Mouse (Mus musculus) MEL (cell line): ENCODE data around the gene Olfr624. TPM values are rescaled to one million over a fixed set of nuclear protein-coding genes. Genes with fewer than 3 reads are reported as not detected.

Experiments
- DNase-seq: peaks from one replicate; pipeline ENCODE4 v3.0.0; 2011; ENCODE audit warnings: low read depth, low spot score
- H3K27ac ChIP-seq: 2 replicates; pipeline ENCODE4 v1.5.1; 2012; ENCODE audit warnings: low read depth, mild to moderate bottlenecking, control low read depth, low read length, moderate library complexity; ENCODE audit not compliant: control insufficient read depth
- H3K27me3 ChIP-seq, 2 experiments: fragments of 150-350 bp in 1 of 2; sonication (generic) in 1 of 2; 2 replicates each; pipeline ENCODE4 v1.6.1; 2012; ENCODE audit warnings: low read length in 2 of 2, mild to moderate bottlenecking in 2 of 2, improper control_type of control experiment in 1 of 2, moderate library complexity in 1 of 2; ENCODE audit not compliant: insufficient read depth in 2 of 2, control insufficient read depth in 1 of 2
- H3K36me3 ChIP-seq, 2 experiments: 2 replicates each; pipeline ENCODE4 v1.6.1; 2012 to 2014; ENCODE audit warnings: low read length in 2 of 2, improper control_type of control experiment in 1 of 2, inconsistent platforms in 1 of 2, mild to moderate bottlenecking in 1 of 2; ENCODE audit not compliant: insufficient read depth in 2 of 2, control insufficient read depth in 1 of 2
- H3K4me1 ChIP-seq, 2 experiments: fragments of 150-350 bp in 1 of 2; sonication (generic) in 1 of 2; 2 replicates each; pipeline ENCODE4 v1.6.1; 2012; ENCODE audit warnings: low read length in 2 of 2, improper control_type of control experiment in 1 of 2, mild to moderate bottlenecking in 1 of 2; ENCODE audit not compliant: insufficient read depth in 2 of 2, control insufficient read depth in 1 of 2
- H3K4me3 ChIP-seq, 2 experiments: fragments of 150-350 bp in 1 of 2; sonication (generic) in 1 of 2; 2 replicates each; pipeline ENCODE4 v1.5.1; 2012; ENCODE audit warnings: low read depth in 2 of 2, low read length in 2 of 2, mild to moderate bottlenecking in 2 of 2, moderate library complexity in 2 of 2, control low read depth in 1 of 2, improper control_type of control experiment in 1 of 2; ENCODE audit not compliant: control insufficient read depth in 1 of 2, insufficient read depth in 1 of 2
- H3K79me2 ChIP-seq: 2 replicates; pipeline ENCODE4 v1.6.1; 2012; ENCODE audit warnings: mild to moderate bottlenecking, low read length, moderate library complexity; ENCODE audit not compliant: control insufficient read depth, poor library complexity, insufficient read depth
- H3K9ac ChIP-seq: 2 replicates; pipeline ENCODE4 v1.6.1; 2012; ENCODE audit warnings: low read depth, mild to moderate bottlenecking, control low read depth, low read length, moderate library complexity; ENCODE audit not compliant: control insufficient read depth, poor library complexity, severe bottlenecking
- H3K9me3 ChIP-seq: fragments of 150-350 bp; sonication (generic); replicated peaks from 2 replicates; pipeline ENCODE4 v1.6.1; 2012; ENCODE audit warnings: mild to moderate bottlenecking, low read length, improper control_type of control experiment, moderate library complexity; ENCODE audit not compliant: insufficient read depth
- CHD1 ChIP-seq: IDR thresholded peaks from 2 replicates; pipeline ENCODE4 v1.6.1; 2012; ENCODE audit warnings: low read depth, mild to moderate bottlenecking, inconsistent platforms, low read length, improper control_type of control experiment
- CHD2 ChIP-seq: IDR thresholded peaks from 2 replicates; pipeline ENCODE4 v1.6.1; 2011; ENCODE audit warnings: low read length, improper control_type of control experiment
- E2F4 ChIP-seq: IDR thresholded peaks from 2 replicates; pipeline ENCODE4 v1.6.1; 2011; ENCODE audit warnings: low read depth, low read length, improper control_type of control experiment, borderline replicate concordance
- ELF1 ChIP-seq: IDR thresholded peaks from 2 replicates; pipeline ENCODE4 v1.6.1; 2014; ENCODE audit warnings: low read depth, mild to moderate bottlenecking, inconsistent platforms, low read length, improper control_type of control experiment, moderate library complexity
- EP300 ChIP-seq, 2 experiments: IDR thresholded peaks; 2 replicates each; pipeline ENCODE4 v1.6.1; 2011; ENCODE audit warnings: improper control_type of control experiment in 2 of 2, low read length in 2 of 2, low read depth in 1 of 2, mild to moderate bottlenecking in 1 of 2
- GABPA ChIP-seq: IDR thresholded peaks from 2 replicates; pipeline ENCODE4 v1.6.1; 2012; ENCODE audit warnings: low read depth, mild to moderate bottlenecking, inconsistent platforms, low read length, improper control_type of control experiment, moderate library complexity
- HCFC1 ChIP-seq: IDR thresholded peaks from 2 replicates; pipeline ENCODE4 v1.6.1; 2012; ENCODE audit warnings: low read depth, mild to moderate bottlenecking, inconsistent platforms, low read length, improper control_type of control experiment, moderate library complexity
- JUND ChIP-seq: IDR thresholded peaks from 2 replicates; pipeline ENCODE4 v1.6.1; 2011; ENCODE audit warnings: low read depth, mild to moderate bottlenecking, improper control_type of control experiment, low read length
- KAT2A ChIP-seq: conservative IDR thresholded peaks from 2 replicates; pipeline ENCODE4 v1.6.1; 2012; ENCODE audit warnings: low read depth, low read length, improper control_type of control experiment, inconsistent platforms
- MAFK ChIP-seq: IDR thresholded peaks from 2 replicates; pipeline ENCODE4 v1.6.1; 2011; ENCODE audit warnings: low read depth, mild to moderate bottlenecking, low read length, improper control_type of control experiment, borderline replicate concordance
- MXI1 ChIP-seq: IDR thresholded peaks from 2 replicates; pipeline ENCODE4 v1.6.1; 2011; ENCODE audit warnings: mild to moderate bottlenecking, low read depth, low read length, improper control_type of control experiment
- MYB ChIP-seq: IDR thresholded peaks from 2 replicates; pipeline ENCODE4 v1.6.1; 2011; ENCODE audit warnings: mild to moderate bottlenecking, low read depth, low read length, improper control_type of control experiment
- MYC ChIP-seq: IDR thresholded peaks from 2 replicates; pipeline ENCODE4 v1.6.1; 2011; ENCODE audit warnings: low read depth, mild to moderate bottlenecking, low read length, improper control_type of control experiment, moderate library complexity
- POLR2AphosphoS2 ChIP-seq: IDR thresholded peaks from 2 replicates; pipeline ENCODE4 v1.6.1; 2011; ENCODE audit warnings: low read length, improper control_type of control experiment
- POLR2AphosphoS5 ChIP-seq: IDR thresholded peaks from 2 replicates; pipeline ENCODE4 v1.6.1; 2012; ENCODE audit warnings: low read depth, borderline replicate concordance, mild to moderate bottlenecking, inconsistent platforms, low read length, moderate library complexity, mixed read lengths
- RCOR1 ChIP-seq: IDR thresholded peaks from 2 replicates; pipeline ENCODE4 v1.6.1; 2012; ENCODE audit warnings: low read depth, mild to moderate bottlenecking, inconsistent platforms, low read length, improper control_type of control experiment
- SIN3A ChIP-seq: IDR thresholded peaks from 2 replicates; pipeline ENCODE4 v1.6.1; 2012; ENCODE audit warnings: low read length, improper control_type of control experiment, inconsistent platforms
- SMC3 ChIP-seq: IDR thresholded peaks from 2 replicates; pipeline ENCODE4 v1.6.1; 2011; ENCODE audit warnings: low read depth, low read length, improper control_type of control experiment
- TAL1 ChIP-seq: IDR thresholded peaks from 2 replicates; pipeline ENCODE4 v1.6.1; 2012; ENCODE audit warnings: mild to moderate bottlenecking, inconsistent platforms, low read length, moderate library complexity, mixed read lengths
- TBP ChIP-seq: IDR thresholded peaks from 2 replicates; pipeline ENCODE4 v1.8.0; 2011; ENCODE audit warnings: low read depth, low read length, improper control_type of control experiment
- UBTF ChIP-seq: IDR thresholded peaks from 2 replicates; pipeline ENCODE4 v1.6.1; 2012; ENCODE audit warnings: low read depth, mild to moderate bottlenecking, inconsistent platforms, low read length, improper control_type of control experiment, moderate library complexity, borderline replicate concordance; ENCODE audit not compliant: insufficient read depth
- USF1 ChIP-seq: IDR thresholded peaks from 2 replicates; pipeline ENCODE4 v1.6.1; 2014; ENCODE audit warnings: low read depth, mild to moderate bottlenecking, inconsistent platforms, low read length, improper control_type of control experiment, moderate library complexity
- USF2 ChIP-seq, 2 experiments: IDR thresholded peaks; 2 replicates each; pipeline ENCODE4 v1.6.1; 2011 to 2012; ENCODE audit warnings: improper control_type of control experiment in 2 of 2, low read length in 2 of 2, borderline replicate concordance in 1 of 2, inconsistent platforms in 1 of 2, low read depth in 1 of 2, mild to moderate bottlenecking in 1 of 2; ENCODE audit not compliant: insufficient read depth in 1 of 2
- ZKSCAN1 ChIP-seq: IDR thresholded peaks from 2 replicates; pipeline ENCODE4 v1.6.1; 2012; ENCODE audit warnings: low read depth, mild to moderate bottlenecking, inconsistent platforms, low read length, improper control_type of control experiment, moderate library complexity
- polyA plus RNA-seq, 2 experiments: library from polyadenylated mRNA; stranded (reverse) in 1 of 2; unstranded in 1 of 2; fragments of >175 nt in 1 of 2; fragments of >200 nt in 1 of 2; gene quantifications; 2 replicates each; pipeline versions ENCODE4 v1.2.1 to v1.2.4; 2012; ENCODE audit warnings: low replicate concordance in 2 of 2, low read depth in 1 of 2; ENCODE audit not compliant: insufficient read length in 2 of 2, insufficient read depth in 1 of 2, missing spikeins in 1 of 2
- total RNA-seq: library from RNA; depleted of rRNA; stranded (reverse); fragments of 300-350 nt; gene quantifications from 2 replicates; pipeline ENCODE4 v1.2.3, GENCODE M21; 2012

Gene Olfr624
- total and polyA plus RNA-seq, 3 experiments, result under 0.01 to 0.04 TPM; not detected in 1

GRCm38 (mm10) chr7:103682420-103682819 lies 11.4 kb upstream of the Olfr624 start, which contains the start of gene Olfr625-ps1:
Gene Olfr625-ps1, plus strand, starts transcription at chr7:103682720.
- Histone ChIP-seq H3K9ac (no peak within 1 kb of the TSS), H3K36me3 (no peaks in the 10 kb centered on the region)
- TF ChIP-seq E2F4 (no peak), SMC3 (no peak), UBTF (no peak), TBP (no peak), MAFK (no peak), CHD1 (no peak), TAL1 (no peak), KAT2A (no peak), RCOR1 (no peak), JUND (no peak), GABPA (no peak), SIN3A (no peak)

DNA sequence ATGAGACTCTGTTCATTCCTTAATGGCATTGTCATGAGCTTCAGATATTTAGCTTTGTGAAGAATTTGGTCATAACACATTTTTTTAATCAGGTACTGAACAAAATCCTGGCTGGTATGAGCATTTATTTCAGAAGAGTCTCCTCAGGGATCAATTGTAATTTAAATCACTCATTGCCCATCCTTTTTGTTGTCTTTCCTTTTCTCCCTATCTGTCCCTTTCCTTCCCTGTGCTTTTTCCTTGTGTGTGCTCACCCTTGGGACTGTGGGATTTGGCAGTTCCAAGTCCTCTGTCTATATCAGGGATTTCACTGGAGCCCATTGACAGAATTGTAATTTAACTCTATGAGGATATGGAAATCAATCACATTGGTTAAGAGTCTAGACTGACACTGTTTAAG lies 7.4 kb downstream of the Olfr624 start, which contains the start of gene Olfr623:
Olfr623 (minus strand) TSS at position 101 of the 400 bp plus-strand sequence.
- no peaks in the 10 kb centered on the region for H3K9me3 ChIP-seq
- no peak within 1 kb of the TSS for H3K4me3 ChIP-seq
- no peaks in the 10 kb centered on the region for H3K4me1 ChIP-seq
- H3K36me3 ChIP-seq, result no peaks in the 10 kb centered on the region
- no peaks in the 10 kb centered on the region for H3K27me3 ChIP-seq
- no peak for DNase-seq
- no peak within 1 kb of the TSS for H3K27ac ChIP-seq
- no peak for TF ChIP-seq HCFC1
- no peak for TF ChIP-seq CHD1
- no peak for TF ChIP-seq RCOR1
- no peak for TF ChIP-seq POLR2AphosphoS5
- no peak for TF ChIP-seq ZKSCAN1
- TF ChIP-seq KAT2A, result no peak
- TF ChIP-seq ELF1, result no peak
- no peak for TF ChIP-seq CHD2
- no peak for TF ChIP-seq USF2 (IDR thresholded peaks at IDR 0.05; ENCODE audit: borderline replicate concordance in 1 of 2, insufficient read depth in 1 of 2, low read depth in 1 of 2, low read length in 2 of 2)
- no peak for TF ChIP-seq POLR2AphosphoS2
- no peak for TF ChIP-seq USF1
- no peak for TF ChIP-seq UBTF
- no peak for TF ChIP-seq EP300 (IDR thresholded peaks at IDR 0.05; ENCODE audit: low read depth in 1 of 2, low read length in 2 of 2)
- TF ChIP-seq MYB, result no peak
- TF ChIP-seq MYC, result no peak
- no peak for TF ChIP-seq MXI1
- TF ChIP-seq MAFK, result no peak
- no peaks in the 10 kb centered on the region for H3K79me2 ChIP-seq
- no peak within 1 kb of the TSS for H3K9ac ChIP-seq

More at GRCm38 (mm10) chr7:103682420-103682819, 11.4 kb upstream of the Olfr624 start, which contains the start of gene Olfr625-ps1:
- H3K79me2 ChIP-seq, result no peaks in the 10 kb centered on the region
- H3K27me3 ChIP-seq, result no peaks in the 10 kb centered on the region; a peak in 1 of 4 replicates
- H3K9me3 ChIP-seq, result no peaks in the 10 kb centered on the region
- H3K4me1 ChIP-seq, result no peaks in the 10 kb centered on the region
- H3K4me3 ChIP-seq, result no peak within 1 kb of the TSS
- no peak for DNase-seq
- H3K27ac ChIP-seq, result no peak within 1 kb of the TSS
